Mouse (Mus musculus) kidney, adult 18-20 months (tissue): ENCODE measurements around the gene Olfr633.
A peak's percentile ranks its signal among the peaks of the same experiment; 100 is the strongest.
"Not testable (repeated sequence)": the region's sequence is repeated elsewhere in the genome, so short reads cannot be mapped to it uniquely, and the experiment has no call there.

Experiments used
- DNase-seq: peaks from one replicate; pipeline ENCODE4 v3.0.0; 2021

Gene Olfr633

DNA sequence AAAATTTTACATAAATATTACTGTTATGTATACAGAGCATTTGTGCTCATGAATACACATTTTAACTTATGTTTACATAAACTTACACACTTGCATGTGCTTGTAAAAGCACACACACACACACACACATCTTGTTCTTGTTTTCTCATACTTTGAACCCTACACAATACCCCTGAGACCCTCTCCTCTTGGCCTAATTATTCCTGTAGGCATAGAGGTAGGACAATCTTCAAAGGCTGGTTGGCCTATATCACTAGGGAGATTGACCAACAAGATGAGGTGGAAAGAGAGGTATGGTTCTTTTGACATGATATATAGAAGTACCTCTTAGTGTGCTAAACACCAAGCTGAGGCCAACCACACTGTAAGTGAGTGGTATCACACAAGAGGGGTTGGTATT lies at the start of gene Olfr633:
TSS of gene Olfr633 (plus strand) at position 301 of the 400 bp plus-strand sequence.
- no peak for DNase-seq

DNA sequence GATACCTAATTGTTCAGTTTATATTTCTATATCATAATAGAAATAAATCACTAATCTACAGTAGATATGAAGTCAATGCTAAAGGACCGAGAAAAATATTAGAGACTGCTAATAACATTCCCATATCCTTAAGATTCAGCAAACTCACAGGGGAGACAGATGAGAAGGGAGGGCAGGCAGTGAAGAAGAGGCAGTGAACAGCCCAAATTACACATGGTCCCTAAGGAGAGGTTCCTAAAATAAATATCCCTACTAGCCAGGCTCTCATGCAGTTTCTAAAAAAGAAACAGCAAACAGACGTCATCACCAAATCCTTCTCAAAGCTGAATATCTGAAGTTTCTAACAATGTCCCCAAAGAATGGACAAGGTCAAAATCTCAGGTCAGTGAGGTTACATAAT lies 41.0 kb upstream of the Olfr633 start, which contains the start of gene Olfr65:
TSS of gene Olfr65 (plus strand) at position 301 of the 400 bp plus-strand sequence.
- DNase-seq = no peak

DNA sequence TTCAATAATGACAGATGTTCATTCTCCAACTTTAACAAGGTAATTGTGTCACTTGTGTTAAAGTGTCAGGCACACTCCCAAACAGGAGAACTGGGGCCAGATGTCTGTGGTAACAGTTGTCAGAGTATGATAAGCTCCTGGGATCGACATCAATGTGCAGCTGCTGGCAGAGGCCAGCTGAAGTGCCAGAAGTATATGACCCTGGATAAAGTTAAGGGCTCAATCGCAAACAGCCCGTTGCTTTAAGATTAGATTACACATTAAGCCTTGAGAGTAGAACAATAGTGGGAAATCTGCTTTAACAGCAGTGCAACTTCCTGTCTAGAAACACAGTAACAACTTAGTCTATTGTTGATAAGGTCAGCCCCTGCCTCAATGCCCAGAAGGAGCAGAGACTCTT lies 34.2 kb upstream of the Olfr633 start:
- no peak for DNase-seq

DNA sequence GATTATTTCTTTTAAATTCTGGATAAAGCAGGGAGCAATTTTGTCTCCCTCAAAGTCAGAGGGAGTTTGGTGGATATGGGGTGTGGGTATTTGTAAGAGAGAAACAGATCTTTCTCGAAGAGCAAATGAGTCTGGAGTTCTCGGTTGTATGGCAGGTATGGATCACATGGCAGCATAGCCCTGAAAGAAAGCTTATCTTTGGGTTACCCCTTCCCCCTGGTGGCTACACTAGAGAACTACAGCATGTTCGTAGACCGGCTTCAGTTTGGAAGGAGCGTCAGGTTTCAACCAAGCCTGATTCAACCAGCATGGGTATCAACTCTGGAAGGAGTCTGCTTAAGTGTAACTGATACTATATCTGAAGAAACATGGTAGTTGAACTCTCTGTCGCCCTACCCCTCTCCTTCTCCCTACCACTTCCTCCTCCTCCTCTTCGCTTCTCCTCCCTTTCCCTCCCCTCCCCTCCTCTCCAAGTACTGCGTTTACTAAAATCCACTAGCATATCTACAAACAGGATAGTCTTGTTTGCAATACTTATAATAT lies 31.2 kb upstream of the Olfr633 start:
- no peak for DNase-seq

DNA sequence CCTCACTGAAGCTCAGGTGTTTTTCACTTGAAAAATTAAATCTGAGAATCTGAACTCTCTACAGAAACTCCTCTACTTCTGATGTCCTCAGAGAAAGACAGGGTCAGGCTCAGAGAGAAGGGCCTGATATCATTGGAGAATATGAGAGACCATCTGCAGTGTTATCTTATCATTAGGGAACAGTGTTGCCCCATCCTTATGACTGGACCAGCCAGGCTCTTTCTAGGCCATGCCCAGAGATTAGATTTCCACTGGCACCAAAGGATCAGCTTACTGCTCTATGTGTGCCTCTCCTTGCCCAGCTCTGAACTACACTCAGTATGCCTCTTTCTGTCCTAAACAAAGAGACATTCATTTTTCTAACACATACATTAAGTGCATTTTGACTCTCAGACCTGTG lies 28.9 kb upstream of the Olfr633 start:
- DNase-seq = no peak

DNA sequence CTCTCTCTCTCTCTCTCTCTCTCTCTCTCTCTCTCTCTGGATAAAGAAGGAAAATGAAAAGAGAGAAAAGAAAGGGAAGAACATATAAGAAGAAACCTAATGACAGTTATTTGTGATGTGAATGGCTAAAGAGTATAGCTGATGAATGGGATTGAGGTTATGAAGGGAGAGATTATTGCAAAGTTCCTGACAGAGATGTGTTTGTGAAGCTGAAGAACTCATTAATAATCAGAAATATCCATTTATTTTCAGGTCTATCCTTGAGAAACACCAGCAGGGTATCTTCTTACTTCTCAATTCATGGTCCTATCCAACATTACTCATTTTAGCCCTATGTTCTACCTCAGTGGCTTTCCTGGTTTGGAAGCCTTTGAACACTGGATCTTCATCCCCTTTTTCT lies 15.7 kb upstream of the Olfr633 start, which contains the start of gene Olfr631:
TSS of gene Olfr631 (plus strand) at position 301 of the 400 bp plus-strand sequence.
- DNase-seq = no peak

DNA sequence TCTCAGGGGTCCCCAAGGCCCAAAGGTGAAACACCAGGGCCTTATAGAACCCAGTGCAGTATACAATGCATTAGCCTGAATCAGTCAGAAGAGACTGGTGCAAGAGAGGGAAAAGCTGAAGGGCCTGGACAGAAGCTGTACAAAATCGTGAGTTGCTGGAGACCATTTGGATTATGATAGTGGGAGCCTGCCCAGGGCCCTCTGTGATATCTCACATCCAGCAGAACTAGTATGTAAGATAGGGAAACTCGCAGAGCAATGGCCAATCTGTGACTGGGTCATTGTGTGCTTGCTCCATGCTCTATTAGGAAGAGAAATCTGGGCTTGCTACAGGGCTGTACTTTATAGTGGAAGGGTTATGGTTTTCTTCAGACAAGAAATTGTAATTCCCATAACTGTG lies 10.0 kb upstream of the Olfr633 start, which contains the start of gene Olfr632:
TSS of gene Olfr632 (plus strand) at position 84 of the 400 bp plus-strand sequence.
- no peak for DNase-seq

DNA sequence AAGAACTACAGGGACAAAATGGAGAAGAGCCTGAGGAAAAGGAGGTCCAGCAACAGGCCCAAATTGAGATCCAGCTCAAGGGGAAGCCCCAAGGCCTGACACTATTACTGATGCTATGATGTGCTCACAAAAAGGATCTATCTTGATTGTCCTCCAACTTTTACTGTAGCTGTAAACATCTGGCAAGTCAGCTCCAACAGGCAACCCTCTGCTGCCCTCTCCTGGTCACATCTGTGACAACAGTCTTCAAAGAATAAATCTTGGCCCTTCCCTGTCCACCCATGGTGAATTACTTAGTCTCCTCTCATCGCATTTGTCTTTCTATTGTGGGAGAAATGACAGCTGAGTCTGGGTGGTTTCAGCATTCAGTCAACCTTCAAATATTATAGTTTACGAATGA lies 1.5 kb upstream of the Olfr633 start:
- peak; percentile 13 for DNase-seq

DNA sequence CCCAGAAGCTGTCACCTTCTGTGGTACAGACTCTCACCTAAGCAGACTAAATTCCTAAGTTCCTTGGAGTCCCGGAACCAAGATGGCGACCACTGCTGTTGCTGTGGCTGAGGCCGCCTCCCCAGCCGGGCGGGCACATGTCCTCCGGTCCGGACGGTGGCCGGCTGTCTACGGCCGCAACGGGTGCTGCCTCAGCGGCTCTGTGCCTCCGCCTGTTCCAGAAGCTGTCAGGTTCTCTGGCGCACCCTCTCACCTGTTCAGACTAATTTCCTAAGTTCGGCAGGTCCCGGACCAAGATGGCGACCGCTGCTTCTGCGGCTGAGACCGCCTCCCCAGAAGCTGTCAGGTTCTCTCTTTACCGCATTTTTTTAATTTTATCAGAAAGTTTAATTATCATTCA lies 22.6 kb downstream of the Olfr633 start:
- DNase-seq = not testable (repeated sequence)

DNA sequence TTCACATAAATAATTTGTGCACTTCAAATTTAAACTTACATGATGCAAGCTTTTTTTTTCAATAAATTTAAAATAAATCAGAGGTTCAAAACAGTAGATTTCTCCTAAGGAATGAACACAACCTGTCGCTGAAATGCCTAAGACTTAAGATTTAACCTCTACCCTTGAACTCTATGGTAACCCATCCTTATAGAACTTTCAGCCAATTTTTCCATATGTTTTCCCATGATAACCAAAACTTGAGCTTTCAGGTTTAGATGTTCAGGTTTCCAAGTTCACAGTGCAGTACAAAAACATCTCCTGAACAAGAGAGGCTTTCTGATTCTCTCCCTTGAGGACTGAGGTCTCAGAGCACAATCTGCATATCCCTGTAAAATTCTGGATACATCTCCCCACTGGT lies 26.6 kb downstream of the Olfr633 start, which contains the start of gene Olfr635:
TSS of gene Olfr635 (plus strand) at position 301 of the 400 bp plus-strand sequence.
- no peak for DNase-seq

DNA sequence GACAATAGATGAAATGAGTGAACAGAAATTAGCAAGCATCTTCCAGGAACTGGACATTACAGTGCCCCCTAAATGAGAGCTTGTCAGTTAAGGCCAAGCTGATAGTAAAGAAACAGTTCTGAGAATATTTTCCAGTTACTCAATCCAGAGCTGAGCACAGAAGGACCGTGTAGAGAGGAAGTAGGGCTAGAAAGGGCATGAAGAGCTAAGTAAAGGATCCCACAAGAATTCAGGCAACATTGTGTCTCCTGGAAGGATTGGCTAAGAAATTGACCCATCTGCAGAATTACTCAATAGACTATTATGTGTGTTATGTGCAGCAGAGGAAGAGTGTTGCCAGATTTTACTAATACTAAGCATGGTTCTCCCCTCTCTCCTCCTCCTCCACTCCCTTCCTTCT lies 27.5 kb downstream of the Olfr633 start:
- DNase-seq = no peak

DNA sequence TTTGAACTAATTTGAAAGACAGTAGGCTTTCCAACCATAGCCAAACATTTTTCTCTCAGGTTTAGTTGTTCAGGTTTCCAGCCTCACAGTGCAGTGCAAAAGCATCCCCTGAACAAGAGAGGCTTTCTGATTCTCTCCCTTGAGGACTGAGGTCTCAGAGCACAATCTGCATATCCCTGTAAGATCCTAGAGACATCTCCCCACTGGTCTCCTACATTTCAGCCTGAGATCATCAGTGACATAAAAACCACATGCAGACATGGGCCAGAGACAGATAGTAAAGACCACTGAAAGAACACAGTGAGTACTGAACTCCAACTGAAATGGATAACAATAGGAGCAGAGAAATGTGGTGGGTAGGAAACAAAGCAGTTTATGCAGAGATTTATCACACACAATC lies 54.2 kb downstream of the Olfr633 start, which contains the start of gene Olfr638:
TSS of gene Olfr638 (plus strand) at position 301 of the 400 bp plus-strand sequence.
- no peak for DNase-seq
